Mouse (Mus musculus): ENCODE measurements at regions not wholly inside any gene's neighbourhood (a gene's known extent, or its start where the extent isn't known, plus 50 kb on each side); places are given as distances from the start of the nearest gene placed in this dataset.

- TF ChIP-seq CTCF (IDR thresholded peaks at IDR 0.05; ENCODE audit: low read depth, low read length) = no peak
- TF ChIP-seq TAL1 (conservative IDR thresholded peaks at IDR 0.05; ENCODE audit: low read depth, low read length) = no peak
Measured at GRCm38 (mm10) chr4:39967938-39968337, 174.9 kb upstream of the Aco1 start.

Data from G1E (cell line).